Mouse (Mus musculus): Measurements from ENCODE around the gene Cmtm8. TPM values are rescaled to one million over a fixed set of nuclear protein-coding genes. Genes with fewer than 3 reads are reported as not detected.

Cmtm8 gene
- total RNA-seq (2021) = 1 to 10 TPM; 2.8 to 3.7 TPM
- long read RNA-seq, experiment 1, transcript Cmtm8-201 (4 exons, 1,064 nt) = major isoform, 6 of 7 reads
- long read RNA-seq, experiment 1, partial matches to known transcripts = 0 of 7 reads
- long read RNA-seq, experiment 1, other reads (novel, unspliced or antisense) = 1 of 7 reads
- long read RNA-seq, experiment 2, partial matches to known transcripts = 0 of 3 reads
- long read RNA-seq, experiment 2, other reads (novel, unspliced or antisense) = 0 of 3 reads

DNA sequence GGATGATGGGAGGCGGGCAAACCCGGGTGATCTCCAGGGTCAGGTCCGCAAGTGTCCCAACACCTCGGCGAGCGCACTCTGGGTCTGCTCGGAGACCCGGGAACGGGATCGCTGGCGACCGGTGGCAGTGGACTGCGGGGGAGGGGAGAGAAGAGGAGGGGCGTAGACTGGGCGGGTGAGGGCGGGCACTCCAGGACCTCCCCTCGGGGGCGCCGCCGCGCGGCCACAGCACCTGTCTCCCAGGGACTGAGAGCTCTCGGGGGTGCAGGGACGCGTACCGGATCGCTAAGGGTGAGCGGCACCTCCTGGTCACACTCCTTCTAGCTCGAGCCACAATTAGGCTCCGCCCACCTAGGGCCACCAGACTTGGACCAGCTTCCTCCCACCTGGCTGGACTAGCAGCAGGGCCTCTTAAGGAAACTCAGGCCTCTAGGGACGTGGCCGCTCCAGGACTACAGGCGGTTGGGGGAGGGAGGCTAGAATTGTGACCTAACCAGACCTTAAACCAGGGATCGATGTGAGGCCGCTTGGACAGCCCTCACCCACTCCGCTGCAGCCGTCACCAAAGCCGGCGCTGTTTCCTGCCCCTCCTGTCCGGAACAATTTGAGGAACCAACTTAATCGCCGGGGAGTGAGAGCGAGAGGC is at the start of gene Cmtm8:
Cmtm8 (minus strand) TSS at position 140 of the 646 bp plus-strand sequence.
- DNase-seq = peak; percentile 58
- intact Hi-C loops (cut with DNase I; ENCODE audit: low total_unique reads) = no loop called here

GRCm38 (mm10) chr9:114892974-114893373 is 49.0 kb upstream of the Cmtm8 start:
- no peak for DNase-seq
- intact Hi-C loops (cut with DNase I; ENCODE audit: low total_unique reads) = no loop called here

DNA sequence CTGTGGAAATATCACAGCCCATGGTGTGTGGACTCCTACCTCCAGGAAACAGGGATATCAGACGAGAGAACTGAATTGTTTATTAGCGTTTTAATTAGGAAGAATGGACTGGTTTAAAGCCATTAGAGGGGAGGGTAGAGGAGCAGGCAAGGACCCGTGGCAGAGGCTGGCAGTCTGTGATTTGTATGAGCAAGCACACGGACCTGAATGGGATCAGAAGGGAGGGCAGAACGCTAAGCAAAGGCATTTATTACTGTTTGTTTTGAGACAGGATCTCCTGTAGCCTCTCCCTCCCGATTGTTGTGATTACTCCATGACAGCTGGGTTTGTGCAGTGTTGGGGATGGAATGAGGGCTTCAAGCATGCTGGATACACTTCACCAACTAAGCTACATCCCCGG is 46.4 kb upstream of the Cmtm8 start:
- no peak for DNase-seq
- intact Hi-C loops (cut with DNase I; ENCODE audit: low total_unique reads) = no loop called here

DNA sequence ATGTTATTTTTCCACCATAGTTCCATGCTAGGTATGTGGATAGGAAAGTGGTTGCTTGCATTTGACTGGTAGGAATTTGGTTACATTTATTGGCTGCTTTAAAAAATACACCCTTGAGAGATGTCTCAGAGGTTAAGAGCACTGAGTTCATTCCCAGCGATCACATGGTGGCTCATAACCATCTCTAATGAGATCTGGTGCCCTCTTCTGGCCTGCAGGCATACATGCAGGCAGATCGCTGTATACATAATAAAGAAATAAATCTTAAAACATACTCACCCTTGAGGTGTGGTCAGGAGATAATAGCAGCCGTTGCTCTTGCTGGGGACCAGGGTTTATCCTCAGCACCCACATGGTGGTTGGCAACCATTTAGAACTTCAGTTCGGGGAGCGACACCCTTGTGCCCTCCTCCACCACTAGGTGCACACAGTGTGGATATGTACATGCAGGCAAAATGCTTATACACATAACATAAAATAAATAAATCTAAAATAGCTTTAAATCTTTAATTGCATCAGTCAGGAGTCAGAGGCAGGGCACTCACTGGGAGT is 45.0 kb upstream of the Cmtm8 start:
- intact Hi-C loops (cut with DNase I; ENCODE audit: low total_unique reads) = loop anchor here (5.0 kb wide), 1 partner anchor 92 kb away; no protein-coding TSS in a partner anchor
- no peak for DNase-seq

DNA sequence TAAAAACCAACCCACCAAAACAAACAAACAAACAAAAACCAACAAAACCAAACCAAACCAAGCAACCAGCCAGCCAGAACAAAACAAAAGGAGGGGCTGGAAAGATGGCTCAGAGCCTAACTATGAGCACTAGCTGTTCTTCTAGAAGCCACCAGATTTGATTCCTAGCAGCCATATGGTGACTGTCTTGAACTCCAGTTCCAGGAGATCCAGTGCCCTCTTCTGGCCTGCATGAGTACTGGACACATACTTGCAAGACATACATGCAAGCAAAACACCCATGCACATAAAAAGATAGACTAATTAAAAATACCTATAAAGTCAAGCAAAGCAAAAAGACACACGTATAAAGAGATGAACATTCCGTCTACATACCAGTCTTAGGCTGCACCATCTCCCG is 43.7 kb upstream of the Cmtm8 start:
- intact Hi-C loops (cut with DNase I; ENCODE audit: low total_unique reads) = loop anchor here (5.0 kb wide), 1 partner anchor 90 kb away; no protein-coding TSS in a partner anchor
- DNase-seq = no peak

DNA sequence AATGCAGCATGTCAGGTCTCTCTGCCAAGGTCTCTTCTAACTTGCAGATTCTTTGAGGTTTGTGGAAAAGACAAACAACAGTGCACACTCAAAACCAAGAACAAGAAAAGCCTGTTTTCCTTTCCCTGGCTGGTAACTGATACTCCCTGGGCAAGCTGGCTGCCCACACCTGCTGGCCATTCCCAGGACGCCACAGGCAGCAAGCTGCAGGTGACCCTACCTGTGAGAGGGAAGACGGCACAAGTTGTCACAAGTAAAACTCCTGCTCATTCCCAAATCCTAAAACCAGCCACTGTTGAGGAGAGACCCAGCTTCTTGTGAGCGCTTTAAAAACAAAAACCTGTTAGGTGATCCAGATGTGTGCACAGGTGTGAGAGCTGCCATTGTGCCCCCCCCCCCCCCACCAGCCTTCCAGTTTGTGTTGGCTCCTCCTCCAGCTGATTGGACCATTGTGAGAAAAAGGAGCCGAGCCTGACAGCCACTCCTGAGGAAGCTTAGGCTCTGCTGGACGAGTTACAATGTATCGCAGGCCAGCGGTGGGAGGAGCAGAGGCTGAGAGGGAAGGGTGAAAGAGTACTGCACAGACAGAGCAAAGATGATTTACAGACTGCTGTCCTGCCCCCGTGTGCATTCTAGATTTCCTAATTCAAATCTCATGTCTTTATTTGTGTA is 42.2 kb upstream of the Cmtm8 start:
- intact Hi-C loops (cut with DNase I; ENCODE audit: low total_unique reads) = loop anchor here (5.0 kb wide), 1 partner anchor 89 kb away; no protein-coding TSS in a partner anchor
- no peak for DNase-seq

DNA sequence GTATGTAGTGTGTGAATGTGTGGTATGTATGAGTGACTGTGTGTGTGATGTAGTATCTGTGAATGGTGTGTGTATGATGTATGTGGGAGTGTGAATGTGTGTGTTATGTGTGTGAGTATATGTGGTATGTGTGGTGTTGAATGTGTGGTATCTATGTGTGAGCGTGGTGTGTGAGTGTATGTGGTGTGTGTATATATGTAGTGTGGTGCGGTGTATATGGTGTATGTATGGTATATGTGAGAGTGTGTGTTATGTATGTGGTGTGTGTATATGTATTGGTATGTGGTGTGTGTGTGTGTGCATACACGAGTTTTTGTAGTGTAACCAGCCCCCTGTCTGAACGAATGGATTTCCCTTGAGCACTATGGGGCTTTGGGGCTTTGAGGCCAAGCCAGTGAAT is 41.6 kb upstream of the Cmtm8 start:
- intact Hi-C loops (cut with DNase I; ENCODE audit: low total_unique reads) = loop anchor here (5.0 kb wide), 1 partner anchor 88 kb away; no protein-coding TSS in a partner anchor
- no peak for DNase-seq

- intact Hi-C loops (cut with DNase I; ENCODE audit: low total_unique reads) = no loop called here
- no peak for DNase-seq
Measured at GRCm38 (mm10) chr9:114881977-114882376, 38.0 kb upstream of the Cmtm8 start.

- intact Hi-C loops (cut with DNase I; ENCODE audit: low total_unique reads) = no loop called here
- no peak for DNase-seq
Measured at GRCm38 (mm10) chr9:114855327-114855726, 11.4 kb upstream of the Cmtm8 start.

GRCm38 (mm10) chr9:114854686-114855085 is 10.7 kb upstream of the Cmtm8 start:
- no peak for DNase-seq
- intact Hi-C loops (cut with DNase I; ENCODE audit: low total_unique reads) = no loop called here

DNA sequence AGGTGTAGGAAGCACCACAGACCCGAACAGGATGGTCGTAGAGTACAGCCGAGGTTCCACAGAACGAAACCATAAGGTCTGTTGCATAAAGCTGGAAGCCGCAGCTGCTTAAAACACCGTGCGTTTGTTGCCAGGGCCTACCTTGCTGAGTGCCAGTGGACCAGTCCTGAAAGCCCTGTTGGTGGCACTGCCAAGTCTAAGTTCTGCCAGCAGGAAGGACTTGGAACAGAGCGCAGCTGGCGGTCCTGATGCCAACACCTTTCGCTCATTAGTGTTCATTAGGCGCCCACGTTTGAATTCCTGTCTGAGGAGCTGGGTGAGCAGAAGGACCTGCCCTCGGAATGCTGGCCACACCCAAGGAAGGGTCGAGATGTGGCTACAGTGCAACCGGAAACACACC is 9.4 kb upstream of the Cmtm8 start:
- no peak for DNase-seq
- intact Hi-C loops (cut with DNase I; ENCODE audit: low total_unique reads) = no loop called here

- intact Hi-C loops (cut with DNase I; ENCODE audit: low total_unique reads) = no loop called here
- no peak for DNase-seq
Measured at GRCm38 (mm10) chr9:114851419-114852190, 7.6 kb upstream of the Cmtm8 start.

- peak; percentile 37 for DNase-seq
- intact Hi-C loops (cut with DNase I; ENCODE audit: low total_unique reads) = no loop called here
Measured at GRCm38 (mm10) chr9:114843634-114844016, 331 bp downstream of the Cmtm8 start.

- intact Hi-C loops (cut with DNase I; ENCODE audit: low total_unique reads) = no loop called here
- DNase-seq = peak; percentile 10
Measured at GRCm38 (mm10) chr9:114842886-114843285, 1.1 kb downstream of the Cmtm8 start.

GRCm38 (mm10) chr9:114842269-114842668 is 1.7 kb downstream of the Cmtm8 start:
- DNase-seq = peak; percentile 27
- intact Hi-C loops (cut with DNase I; ENCODE audit: low total_unique reads) = no loop called here

DNA sequence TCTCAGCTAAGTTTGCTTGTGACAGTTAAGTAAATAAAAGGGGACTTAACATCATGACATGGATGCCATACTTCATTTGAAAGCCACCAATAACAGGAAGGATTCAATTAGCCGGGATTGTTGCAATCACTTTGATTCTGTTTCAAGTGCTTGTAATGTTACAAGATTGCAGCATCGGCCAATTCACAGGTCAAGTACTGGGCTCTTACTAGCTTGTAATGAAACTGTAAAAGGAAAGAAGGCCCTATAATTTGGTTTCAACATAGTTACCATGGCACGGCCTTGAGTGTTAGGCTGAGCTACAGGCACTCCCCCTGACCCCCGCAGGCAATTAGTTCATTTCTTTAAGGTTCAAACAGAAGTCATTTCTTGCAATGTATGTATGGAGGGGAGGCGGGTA is 5.1 kb downstream of the Cmtm8 start:
- intact Hi-C loops (cut with DNase I; ENCODE audit: low total_unique reads) = no loop called here

DNA sequence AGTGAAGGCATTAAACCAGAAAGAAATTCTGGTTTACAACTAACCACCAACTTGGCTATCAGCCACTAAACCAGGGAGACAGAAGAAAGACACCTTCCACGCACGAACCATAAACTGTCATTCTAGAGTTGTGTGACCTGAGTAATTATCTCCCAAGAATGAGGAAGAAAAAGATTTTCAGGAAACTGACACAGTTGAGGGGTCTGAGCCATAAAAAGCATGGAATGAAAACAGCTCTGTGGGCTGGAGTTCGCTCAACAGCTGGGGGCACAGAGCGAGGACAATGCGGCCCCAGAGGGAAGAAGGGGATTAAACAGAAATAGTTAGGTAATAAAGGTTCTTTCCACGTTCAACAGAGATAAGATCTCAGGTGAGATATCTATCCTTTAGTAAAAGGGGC is 12.4 kb downstream of the Cmtm8 start:
- intact Hi-C loops (cut with DNase I; ENCODE audit: low total_unique reads) = no loop called here
- DNase-seq = no peak

More for the DNA sequence above, 5.1 kb downstream of the Cmtm8 start:
- DNase-seq = no peak

DNA sequence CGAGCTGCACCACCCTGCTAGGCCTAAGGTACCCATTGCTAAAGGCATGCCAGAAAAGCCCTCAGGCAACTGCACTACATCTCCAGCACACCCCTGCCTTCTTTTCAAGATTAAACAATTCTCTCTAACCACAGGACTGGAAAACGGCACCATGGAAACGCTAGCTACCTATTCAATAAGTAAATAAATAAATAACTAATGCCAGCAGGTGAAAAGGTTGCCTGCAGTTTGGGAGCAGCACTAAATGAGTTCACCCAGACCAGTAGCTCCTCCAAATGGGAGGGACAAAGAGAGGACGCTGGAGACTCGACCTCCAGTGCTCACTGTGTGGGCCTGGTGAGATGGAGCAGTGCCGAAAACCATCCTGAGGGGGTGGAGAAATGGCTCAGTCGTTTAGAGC is 13.6 kb downstream of the Cmtm8 start:
- no peak for DNase-seq
- intact Hi-C loops (cut with DNase I; ENCODE audit: low total_unique reads) = no loop called here

DNA sequence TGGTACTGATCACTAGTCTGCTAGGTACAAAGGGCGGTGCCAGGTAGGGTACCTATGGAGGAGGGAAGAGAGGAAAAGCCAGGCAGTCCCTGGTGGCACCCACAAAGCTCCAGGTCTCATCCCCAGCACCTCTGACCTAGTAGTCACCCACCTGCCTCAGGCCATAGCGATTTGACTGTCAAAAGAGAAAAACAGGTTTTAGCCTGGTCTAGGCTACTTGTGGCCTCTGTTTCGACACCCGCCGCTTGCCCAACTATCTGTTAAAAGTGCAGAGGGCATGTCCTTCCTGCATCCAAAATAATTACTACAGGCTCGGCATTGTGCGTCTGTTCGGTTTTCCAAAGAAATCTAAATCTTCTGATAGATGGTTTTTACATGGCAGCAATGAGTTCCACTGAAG is 14.3 kb downstream of the Cmtm8 start:
- no peak for DNase-seq
- intact Hi-C loops (cut with DNase I; ENCODE audit: low total_unique reads) = no loop called here

GRCm38 (mm10) chr9:114828377-114828776 is 15.6 kb downstream of the Cmtm8 start:
- intact Hi-C loops (cut with DNase I; ENCODE audit: low total_unique reads) = no loop called here
- no peak for DNase-seq

Data from gastrocnemius, postnatal 14 days (tissue).